Mouse (Mus musculus) hindbrain, embryonic 12.5 days (tissue): Measurements from ENCODE around the gene Ssbp3. TPM values are rescaled to one million over a fixed set of nuclear protein-coding genes. Genes with fewer than 3 reads are reported as not detected.
A peak's percentile ranks its signal among the peaks of the same experiment; 100 is the strongest.

Experiments used
- ATAC-seq: fragments of 200-750 bp; cut with Nextera tagmentation; 2 replicates; pipeline ENCODE4 v1.8.0; 2017; ENCODE audit warnings: moderate TSS enrichment; ENCODE audit not compliant: low FRiP score
- H3K27ac ChIP-seq: fragments of 300-500 bp; sonication (generic); 2 replicates; pipeline ENCODE4 v1.5.1; 2016; ENCODE audit warnings: mild to moderate bottlenecking
- H3K27me3 ChIP-seq: fragments of 300-500 bp; sonication (generic); 2 replicates; pipeline ENCODE4 v1.6.1; 2016; ENCODE audit warnings: mild to moderate bottlenecking
- H3K36me3 ChIP-seq: fragments of 300-500 bp; sonication (generic); 2 replicates; pipeline ENCODE4 v1.6.1; 2016; ENCODE audit warnings: mild to moderate bottlenecking
- H3K4me1 ChIP-seq: fragments of 300-500 bp; sonication (generic); 2 replicates; pipeline ENCODE4 v1.6.1; 2016
- H3K4me2 ChIP-seq: fragments of 300-500 bp; sonication (generic); replicated peaks from 2 replicates; pipeline ENCODE4 v1.6.1; 2016; ENCODE audit warnings: mild to moderate bottlenecking
- H3K4me3 ChIP-seq: fragments of 300-500 bp; sonication (generic); 2 replicates; pipeline ENCODE4 v1.5.1; 2016; ENCODE audit warnings: mild to moderate bottlenecking
- H3K9ac ChIP-seq: fragments of 300-500 bp; sonication (generic); 2 replicates; pipeline ENCODE4 v1.6.1; 2016; ENCODE audit warnings: mild to moderate bottlenecking, moderate library complexity
- H3K9me3 ChIP-seq: fragments of 300-500 bp; sonication (generic); replicated peaks from 2 replicates; pipeline ENCODE4 v1.6.1; 2016; ENCODE audit warnings: mild to moderate bottlenecking
- WGBS: fragments of 180-500 bp; shearing (Covaris S2); methylation state at CpG from one replicate; pipeline ENCODE4 v1.1.7; 2016; 5-methylcytosine and 5-hydroxymethylcytosine counted together
- polyA plus RNA-seq: library from polyadenylated mRNA; unstranded; fragments of >200 nt; fragmentation: Nextera tagmentation; extraction: Ambion mirVana; gene quantifications from 2 replicates; pipeline ENCODE4 v1.2.1, GENCODE M21; 2016

Gene Ssbp3
- polyA plus RNA-seq, 1 experiment from 2014 or later: 285 TPM

GRCm38 (mm10) chr4:106985289-106985688 is 74.8 kb downstream of the Ssbp3 start:
- no peaks in the 10 kb centered on the region for H3K9me3 ChIP-seq
- H3K27ac ChIP-seq: peak overlapping the region; percentile 81
- WGBS: 67% methylated on average over 4 of the region's 4 CpGs
- no peaks in the 10 kb centered on the region for H3K36me3 ChIP-seq
- H3K4me3 ChIP-seq: no peak overlapping the region
- no peak for ATAC-seq
- no peak overlapping the region for H3K9ac ChIP-seq
- H3K4me1 ChIP-seq: peaks cover 97% of the 10 kb centered on the region
- no peak overlapping the region for H3K4me2 ChIP-seq
- no peaks in the 10 kb centered on the region for H3K27me3 ChIP-seq

- peak overlapping the region; percentile 20; the same call in 1 of the 2 replicates for H3K9ac ChIP-seq
- WGBS: 20% methylated on average over 15 of the region's 15 CpGs
- ATAC-seq: peak; percentile 65
- peak overlapping the region; percentile 13 for H3K4me2 ChIP-seq
- no peaks in the 10 kb centered on the region for H3K36me3 ChIP-seq
- no peak overlapping the region for H3K4me3 ChIP-seq
- H3K4me1 ChIP-seq: peaks cover 96% of the 10 kb centered on the region
- no peaks in the 10 kb centered on the region for H3K9me3 ChIP-seq
- H3K27me3 ChIP-seq: no peaks in the 10 kb centered on the region
- H3K27ac ChIP-seq: peak overlapping the region; percentile 81
Observed at GRCm38 (mm10) chr4:106985899-106986832, 75.7 kb downstream of the Ssbp3 start.

GRCm38 (mm10) chr4:106987725-106988364 is 77.3 kb downstream of the Ssbp3 start:
- ATAC-seq: no peak
- H3K9ac ChIP-seq: no peak overlapping the region

GRCm38 (mm10) chr4:106988886-106989225 is 78.4 kb downstream of the Ssbp3 start:
- Histone ChIP-seq H3K27me3 (no peaks in the 10 kb centered on the region), H3K4me3 (no peak overlapping the region), H3K36me3 (no peaks in the 10 kb centered on the region), H3K9me3 (no peaks in the 10 kb centered on the region), H3K9ac (no peak overlapping the region), H3K4me1 (peaks cover 97% of the 10 kb centered on the region), H3K4me2 (0 out of 2 replicates have a peak overlapping the region, but pooled peaks have one; percentile 2), H3K27ac (peak overlapping the region; percentile 81)
- ATAC-seq: no peak; the same call in 1 of the 2 replicates
- WGBS: 25% methylated on average over 6 of the region's 6 CpGs

More at GRCm38 (mm10) chr4:106987725-106988364, 77.3 kb downstream of the Ssbp3 start:
- H3K36me3 ChIP-seq: no peaks in the 10 kb centered on the region
- no peak overlapping the region for H3K4me3 ChIP-seq
- H3K27me3 ChIP-seq: no peaks in the 10 kb centered on the region
- 23% methylated on average over 7 of the region's 7 CpGs for WGBS
- H3K9me3 ChIP-seq: no peaks in the 10 kb centered on the region
- H3K27ac ChIP-seq: peak overlapping the region; percentile 81
- peaks cover 97% of the 10 kb centered on the region for H3K4me1 ChIP-seq
- H3K4me2 ChIP-seq: peak overlapping the region; percentile 19

GRCm38 (mm10) chr4:106989226-106989983 is 78.9 kb downstream of the Ssbp3 start:
- H3K9ac ChIP-seq: no peak overlapping the region
- no peaks in the 10 kb centered on the region for H3K9me3 ChIP-seq
- H3K4me3 ChIP-seq: no peak overlapping the region
- peak overlapping the region; percentile 2; the same call in 1 of the 2 replicates for H3K4me2 ChIP-seq
- H3K4me1 ChIP-seq: peaks cover 97% of the 10 kb centered on the region
- no peaks in the 10 kb centered on the region for H3K36me3 ChIP-seq
- WGBS: 24% methylated on average over 10 of the region's 10 CpGs
- no peaks in the 10 kb centered on the region for H3K27me3 ChIP-seq
- ATAC-seq: peak; percentile 63
- H3K27ac ChIP-seq: peak overlapping the region; percentile 81

- no peak overlapping the region for H3K4me2 ChIP-seq
- no peak overlapping the region for H3K4me3 ChIP-seq
- peaks cover 96% of the 10 kb centered on the region for H3K4me1 ChIP-seq
- no peaks in the 10 kb centered on the region for H3K9me3 ChIP-seq
- no peak overlapping the region for H3K9ac ChIP-seq
- H3K27me3 ChIP-seq: no peaks in the 10 kb centered on the region
- H3K36me3 ChIP-seq: no peaks in the 10 kb centered on the region
- no peak overlapping the region; the same call in 1 of the 2 replicates for H3K27ac ChIP-seq
- WGBS: 94% methylated on average over 5 of the region's 5 CpGs
- ATAC-seq: no peak
Observed at GRCm38 (mm10) chr4:106993053-106993452, 82.6 kb downstream of the Ssbp3 start.

GRCm38 (mm10) chr4:106994252-106994651 is 83.8 kb downstream of the Ssbp3 start:
- Histone ChIP-seq H3K9ac (no peak overlapping the region), H3K4me3 (no peak overlapping the region), H3K27ac (no peak overlapping the region; the same call in 1 of the 2 replicates), H3K36me3 (0 out of 2 replicates have a peak, but pooled peaks cover 3% of the 10 kb centered on the region), H3K9me3 (no peaks in the 10 kb centered on the region), H3K4me2 (no peak overlapping the region), H3K4me1 (peaks cover 94% of the 10 kb centered on the region), H3K27me3 (no peaks in the 10 kb centered on the region)
- 94% methylated on average over 5 of the region's 5 CpGs for WGBS
- no peak for ATAC-seq

- no peak overlapping the region for H3K4me2 ChIP-seq
- no peak overlapping the region for H3K27ac ChIP-seq
- no peak overlapping the region for H3K4me3 ChIP-seq
- H3K4me1 ChIP-seq: peaks cover 94% of the 10 kb centered on the region
- 93% methylated on average over 6 of the region's 6 CpGs for WGBS
- H3K9ac ChIP-seq: no peak overlapping the region
- H3K9me3 ChIP-seq: no peaks in the 10 kb centered on the region
- H3K27me3 ChIP-seq: no peaks in the 10 kb centered on the region
- no peak for ATAC-seq
- H3K36me3 ChIP-seq: 0 out of 2 replicates have a peak, but pooled peaks cover 3% of the 10 kb centered on the region
Observed at GRCm38 (mm10) chr4:106995069-106995468, 84.6 kb downstream of the Ssbp3 start.

GRCm38 (mm10) chr4:106995513-106995912 is 85.0 kb downstream of the Ssbp3 start:
- ATAC-seq: no peak
- H3K4me3 ChIP-seq: no peak overlapping the region
- 88% methylated on average over 5 of the region's 5 CpGs for WGBS
- H3K9ac ChIP-seq: no peak overlapping the region
- H3K4me1 ChIP-seq: peaks cover 96% of the 10 kb centered on the region
- no peaks in the 10 kb centered on the region for H3K9me3 ChIP-seq
- H3K36me3 ChIP-seq: 0 out of 2 replicates have a peak, but pooled peaks cover 3% of the 10 kb centered on the region
- no peak overlapping the region for H3K4me2 ChIP-seq
- no peaks in the 10 kb centered on the region for H3K27me3 ChIP-seq
- no peak overlapping the region; the same call in 1 of the 2 replicates for H3K27ac ChIP-seq

GRCm38 (mm10) chr4:106996305-106997076 is 86.0 kb downstream of the Ssbp3 start:
- 54% methylated on average over 13 of the region's 13 CpGs for WGBS
- Histone ChIP-seq H3K9me3 (no peaks in the 10 kb centered on the region), H3K4me3 (no peak overlapping the region), H3K27me3 (no peaks in the 10 kb centered on the region), H3K9ac (no peak overlapping the region), H3K4me1 (peaks cover 96% of the 10 kb centered on the region), H3K36me3 (0 out of 2 replicates have a peak, but pooled peaks cover 3% of the 10 kb centered on the region), H3K27ac (peak overlapping the region; percentile 66), H3K4me2 (no peak overlapping the region)
- ATAC-seq: peak; percentile 44

- Histone ChIP-seq H3K4me2 (no peak overlapping the region), H3K27me3 (no peaks in the 10 kb centered on the region), H3K9ac (no peak overlapping the region), H3K4me3 (no peak overlapping the region), H3K4me1 (peaks cover 77% of the 10 kb centered on the region), H3K36me3 (0 out of 2 replicates have a peak, but pooled peaks cover 3% of the 10 kb centered on the region), H3K27ac (0 out of 2 replicates have a peak overlapping the region, but pooled peaks have one; percentile 36), H3K9me3 (no peaks in the 10 kb centered on the region)
- WGBS: 64% methylated on average over 5 of the region's 5 CpGs
- ATAC-seq: no peak
Observed at GRCm38 (mm10) chr4:107001259-107001810, 90.8 kb downstream of the Ssbp3 start.
